Mouse (Mus musculus): Measurements from ENCODE around the gene Ints3.

GRCm38 (mm10) chr3:90347847-90348246, 85.6 kb downstream of the Ints3 start:
- TF ChIP-seq CTCF (IDR thresholded peaks at IDR 0.05; ENCODE audit: insufficient read depth, low read depth, low read length): no peak
- TF ChIP-seq POLR2A (IDR thresholded peaks at IDR 0.05; ENCODE audit: insufficient read depth, low read depth, low read length): no peak
